Mouse (Mus musculus) embryonic facial prominence, embryonic 11.5 days (tissue): ENCODE data around the gene Bnipl. TPM values are rescaled to one million over a fixed set of nuclear protein-coding genes. Genes with fewer than 3 reads are reported as not detected.

Experiments
- ATAC-seq: fragments of 200-750 bp; cut with Nextera tagmentation; replicated peaks from 2 replicates; pipeline ENCODE4 v1.8.0; 2017; ENCODE audit warnings: low read depth; ENCODE audit not compliant: insufficient number of reproducible peaks, low FRiP score, low TSS enrichment
- DNase-seq: peaks from one replicate; pipeline ENCODE4 v3.0.0-alpha.2; 2015; ENCODE audit warnings: low spot score
- H3K27ac ChIP-seq: fragments of 300-500 bp; sonication (generic); replicated peaks from 2 replicates; pipeline ENCODE4 v1.5.1; 2014; ENCODE audit warnings: mild to moderate bottlenecking, low read depth, low read length, control low read depth
- H3K27me3 ChIP-seq: fragments of 300-500 bp; sonication (generic); 2 replicates; pipeline ENCODE4 v1.6.1; 2014; ENCODE audit warnings: mild to moderate bottlenecking, low read length, moderate library complexity, mixed read lengths; ENCODE audit not compliant: control insufficient read depth, insufficient read depth
- H3K36me3 ChIP-seq: fragments of 300-500 bp; sonication (generic); replicated peaks from 2 replicates; pipeline ENCODE4 v1.6.1; 2014; ENCODE audit warnings: low read depth, mild to moderate bottlenecking, low read length, moderate library complexity, mixed read lengths; ENCODE audit not compliant: control insufficient read depth, insufficient read depth
- H3K4me1 ChIP-seq: fragments of 300-500 bp; sonication (generic); 2 replicates; pipeline ENCODE4 v1.6.1; 2014; ENCODE audit warnings: low read length, mixed read lengths; ENCODE audit not compliant: control insufficient read depth, insufficient read depth
- H3K4me2 ChIP-seq: fragments of 300-500 bp; sonication (generic); 2 replicates; pipeline ENCODE4 v1.6.1; 2014; ENCODE audit warnings: low read depth, mild to moderate bottlenecking, control low read depth, low read length, moderate library complexity
- H3K4me3 ChIP-seq: fragments of 300-500 bp; sonication (generic); 2 replicates; pipeline ENCODE4 v1.5.1; 2014; ENCODE audit warnings: low read depth, low read length, control low read depth
- H3K9ac ChIP-seq: fragments of 300-500 bp; sonication (generic); replicated peaks from 2 replicates; pipeline ENCODE4 v1.6.1; 2014; ENCODE audit warnings: mild to moderate bottlenecking, control low read depth, low read length
- H3K9me3 ChIP-seq: fragments of 300-500 bp; sonication (generic); replicated peaks from 2 replicates; pipeline ENCODE4 v1.6.1; 2016; ENCODE audit warnings: mild to moderate bottlenecking, low read length, inconsistent platforms, mixed read lengths; ENCODE audit not compliant: control insufficient read depth
- WGBS: fragments of 180-500 bp; shearing (Covaris S2); extraction: QIAGEN DNeasy Blood & Tissue Kit; methylation state at CpG from one replicate; pipeline ENCODE4 v1.1.7; 2014; 5-methylcytosine and 5-hydroxymethylcytosine counted together
- polyA plus RNA-seq: library from polyadenylated mRNA; unstranded; fragments of >200 nt; fragmentation: Nextera tagmentation; extraction: Ambion mirVana; gene quantifications from 2 replicates; pipeline ENCODE4 v1.2.1, GENCODE M21; 2014

Bnipl gene
- polyA plus RNA-seq, 1 experiment from 2014 or later, result 2.9 TPM

DNA sequence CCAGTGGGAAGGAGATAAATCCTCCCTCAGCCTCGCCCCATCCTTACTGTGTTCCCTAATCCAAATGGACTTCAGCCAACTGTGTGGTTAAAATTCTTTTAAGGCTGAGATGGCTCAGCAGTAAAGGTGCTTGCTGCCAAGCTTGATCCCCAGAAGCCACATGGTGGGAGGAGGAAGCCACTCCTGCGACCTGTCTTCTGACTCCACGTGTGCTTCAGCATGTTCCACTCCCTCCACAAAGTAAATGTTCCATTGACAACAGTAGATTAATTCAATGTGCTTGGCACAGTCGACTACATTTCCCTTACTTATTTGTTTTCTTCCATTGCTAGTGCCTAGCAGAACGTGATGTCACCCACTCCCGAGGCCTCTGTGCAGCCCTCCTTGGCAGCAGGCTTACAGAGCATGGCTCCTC, 56.3 kb downstream of the Bnipl start:
- Histone ChIP-seq H3K27ac (no peak overlapping the region), H3K4me1 (no peaks in the 10 kb centered on the region), H3K4me2 (no peak overlapping the region), H3K27me3 (no peaks in the 10 kb centered on the region), H3K36me3 (peaks cover 6% of the 10 kb centered on the region), H3K4me3 (no peak overlapping the region), H3K9ac (no peak overlapping the region), H3K9me3 (no peaks in the 10 kb centered on the region)
- WGBS, result 85% methylated on average over 6 of the region's 6 CpGs
- ATAC-seq (no peak), DNase-seq (no peak)

Other genes with a start within 250 kb of the Bnipl start
- gene Zfp687, start 235.7 kb downstream of the Bnipl start, polyA plus RNA-seq, result 18.0 and 23.0 TPM in 2 replicates
- gene Psmd4, start 208.6 kb downstream of the Bnipl start, polyA plus RNA-seq, result 311 and 325 TPM in 2 replicates
- gene Pip5k1a, start 144.3 kb downstream of the Bnipl start, polyA plus RNA-seq, result 15.4 and 16.1 TPM in 2 replicates
- 229 and 232 TPM in 2 replicates for gene Vps72, start 140.2 kb downstream of the Bnipl start, polyA plus RNA-seq
- gene Tmod4, start 126.7 kb downstream of the Bnipl start, polyA plus RNA-seq, result 0.28 and 0.42 TPM in 2 replicates
- gene Scnm1, start 117.2 kb downstream of the Bnipl start, polyA plus RNA-seq, result 71.8 and 84.0 TPM in 2 replicates
- gene Lysmd1, start 117.1 kb downstream of the Bnipl start, polyA plus RNA-seq, result 13.2 and 15.1 TPM in 2 replicates
- gene Tnfaip8l2, start 108.8 kb downstream of the Bnipl start, polyA plus RNA-seq, result 2.0 and 2.5 TPM in 2 replicates
- gene Sema6c, start 90.7 kb downstream of the Bnipl start, polyA plus RNA-seq, result 8.6 and 9.5 TPM in 2 replicates
- gene Gabpb2, start 33.3 kb downstream of the Bnipl start, polyA plus RNA-seq, result 5.7 and 6.7 TPM in 2 replicates
- gene Cdc42se1, start 22.5 kb downstream of the Bnipl start, polyA plus RNA-seq, result 93.9 and 105 TPM in 2 replicates
- gene Mllt11, start 19.0 kb downstream of the Bnipl start, polyA plus RNA-seq, result 52.9 and 56.9 TPM in 2 replicates
- 0.54 TPM in 1 of 2 replicates, not detected in the other for gene Gm128, start 9.6 kb downstream of the Bnipl start, polyA plus RNA-seq
- 45.7 and 46.8 TPM in 2 replicates for gene Mindy1, start 30.2 kb upstream of the Bnipl start, polyA plus RNA-seq
- 25.9 and 28.2 TPM in 2 replicates for gene Prune1, start 30.9 kb upstream of the Bnipl start, polyA plus RNA-seq
- gene Anxa9, start 56.0 kb upstream of the Bnipl start, polyA plus RNA-seq, result 1.5 and 1.9 TPM in 2 replicates
- gene Cers2, start 63.6 kb upstream of the Bnipl start, polyA plus RNA-seq, result 117 and 118 TPM in 2 replicates
- 66.2 and 67.3 TPM in 2 replicates for gene Setdb1, start 106.0 kb upstream of the Bnipl start, polyA plus RNA-seq
- gene 4930558C23Rik, start 151.6 kb upstream of the Bnipl start, polyA plus RNA-seq, result not detected in 2 replicates
- gene Arnt, start 183.2 kb upstream of the Bnipl start, polyA plus RNA-seq, result 28.7 and 29.3 TPM in 2 replicates
- gene Ctsk, start 248.1 kb upstream of the Bnipl start, polyA plus RNA-seq, result 11.6 and 13.2 TPM in 2 replicates